Mouse (Mus musculus) midbrain, embryonic 11.5 days (tissue): ENCODE measurements around the gene Cryga. TPM values are rescaled to one million over a fixed set of nuclear protein-coding genes. Genes with fewer than 3 reads are reported as not detected.
"Not testable (repeated sequence)": the region's sequence is repeated elsewhere in the genome, so short reads cannot be mapped to it uniquely, and the experiment has no call there.

Experiments
- ATAC-seq: fragments of 200-750 bp; cut with Nextera tagmentation; 2 replicates; pipeline ENCODE4 v1.8.0; 2017; ENCODE audit warnings: moderate TSS enrichment, moderate library complexity; ENCODE audit not compliant: low FRiP score
- DNase-seq: peaks from one replicate; pipeline ENCODE4 v3.0.0; 2015; ENCODE audit warnings: low spot score; ENCODE audit errors: missing footprints
- H3K27ac ChIP-seq: fragments of 300-500 bp; sonication (generic); 2 replicates; pipeline ENCODE4 v1.5.1; 2014; ENCODE audit warnings: low read depth, low read length
- H3K27me3 ChIP-seq: fragments of 300-500 bp; sonication (generic); 2 replicates; pipeline ENCODE4 v1.6.1; 2014; ENCODE audit warnings: mild to moderate bottlenecking, low read length, moderate library complexity, mixed read lengths; ENCODE audit not compliant: control insufficient read depth, insufficient read depth
- H3K36me3 ChIP-seq: fragments of 300-500 bp; sonication (generic); 2 replicates; pipeline ENCODE4 v1.6.1; 2014; ENCODE audit warnings: mild to moderate bottlenecking, low read length, moderate library complexity, mixed read lengths; ENCODE audit not compliant: control insufficient read depth, insufficient read depth
- H3K4me1 ChIP-seq: fragments of 300-500 bp; sonication (generic); 2 replicates; pipeline ENCODE4 v1.6.1; 2014; ENCODE audit warnings: low read length; ENCODE audit not compliant: control insufficient read depth, insufficient read depth
- H3K4me2 ChIP-seq: fragments of 300-500 bp; sonication (generic); 2 replicates; pipeline ENCODE4 v1.6.1; 2014; ENCODE audit warnings: mild to moderate bottlenecking, moderate library complexity
- H3K4me3 ChIP-seq: fragments of 300-500 bp; sonication (generic); 2 replicates; pipeline ENCODE4 v1.5.1; 2014; ENCODE audit warnings: low read depth, low read length
- H3K9ac ChIP-seq: fragments of 300-500 bp; sonication (generic); 2 replicates; pipeline ENCODE4 v1.6.1; 2014; ENCODE audit warnings: low read length
- H3K9me3 ChIP-seq: fragments of 300-500 bp; sonication (generic); 2 replicates; pipeline ENCODE4 v1.6.1; 2016; ENCODE audit warnings: low read length; ENCODE audit not compliant: control insufficient read depth
- WGBS: fragments of 180-500 bp; shearing (Covaris S2); extraction: QIAGEN DNeasy Blood & Tissue Kit; methylation state at CpG from one replicate; pipeline ENCODE4 v1.1.7; 2014; 5-methylcytosine and 5-hydroxymethylcytosine counted together
- polyA plus RNA-seq: library from polyadenylated mRNA; unstranded; fragments of >200 nt; fragmentation: Nextera tagmentation; extraction: Ambion mirVana; gene quantifications from 2 replicates; pipeline ENCODE4 v1.2.1, GENCODE M21; 2014

Cryga gene
- polyA plus RNA-seq, 1 experiment from 2014 or later: not detected

- DNase-seq (no peak), ATAC-seq (no peak)
- no peaks in the 10 kb centered on the region for H3K36me3 ChIP-seq
These were observed 35.3 kb downstream of the Cryga start for GRCm38 (mm10) chr1:65067842-65068241.

DNA sequence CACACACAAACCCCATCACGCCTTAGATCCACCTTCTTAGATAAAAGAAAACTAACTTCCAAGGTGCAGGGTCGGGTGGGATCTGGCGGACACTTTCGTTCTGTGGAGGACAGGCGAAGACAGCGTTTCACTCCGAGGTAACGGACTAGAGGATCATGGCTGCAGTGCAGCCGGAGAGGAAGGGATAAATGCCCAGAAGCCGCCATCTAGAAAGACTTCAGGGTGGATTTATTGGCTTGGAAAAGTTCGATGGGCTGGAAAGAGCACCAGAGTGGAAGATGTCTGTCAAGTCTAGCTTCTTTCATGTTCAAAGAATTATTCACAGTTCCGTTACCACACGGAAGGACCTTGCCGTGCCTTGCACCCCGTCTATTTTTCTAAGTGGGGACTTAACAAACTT lies 39.0 kb downstream of the Cryga start:
- Histone ChIP-seq H3K4me2 (no peak overlapping the region), H3K9me3 (no peaks in the 10 kb centered on the region), H3K27me3 (no peaks in the 10 kb centered on the region), H3K36me3 (no peaks in the 10 kb centered on the region), H3K4me1 (no peaks in the 10 kb centered on the region), H3K9ac (no peak overlapping the region), H3K4me3 (no peak overlapping the region), H3K27ac (no peak overlapping the region)
- no peak for ATAC-seq
- no peak for DNase-seq
- WGBS: 87% methylated on average over 15 of the region's 15 CpGs

More at GRCm38 (mm10) chr1:65067842-65068241, 35.3 kb downstream of the Cryga start:
- Histone ChIP-seq H3K4me2 (no peak overlapping the region), H3K9me3 (no peaks in the 10 kb centered on the region), H3K27ac (no peak overlapping the region), H3K4me3 (no peak overlapping the region), H3K27me3 (no peaks in the 10 kb centered on the region), H3K9ac (no peak overlapping the region), H3K4me1 (no peaks in the 10 kb centered on the region)

DNA sequence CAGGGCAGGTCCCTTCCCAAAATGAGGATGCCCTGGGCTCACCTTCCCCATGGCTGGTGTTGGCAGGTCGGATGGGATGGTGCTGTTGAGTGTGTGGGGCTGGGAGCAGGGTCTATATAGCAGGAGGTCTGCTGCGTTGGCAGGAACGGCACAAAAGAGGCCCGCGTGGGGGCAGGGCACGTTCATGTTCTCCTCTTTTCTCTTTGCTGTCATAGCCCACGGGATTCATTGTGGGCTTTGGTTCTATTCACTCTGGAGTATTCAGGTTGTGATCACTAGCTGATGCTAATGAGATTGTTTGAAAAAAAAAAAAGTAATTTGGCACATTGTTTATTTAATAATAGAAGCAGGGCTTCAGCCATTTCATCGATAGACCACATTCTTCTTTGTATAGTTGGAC lies 39.8 kb downstream of the Cryga start, which contains the start of gene Crygd:
Crygd (minus strand) TSS at position 101 of the 400 bp plus-strand sequence.
- Histone ChIP-seq H3K9ac (no peak within 1 kb of the TSS), H3K27ac (no peak within 1 kb of the TSS), H3K27me3 (no peaks in the 10 kb centered on the region), H3K4me1 (no peaks in the 10 kb centered on the region), H3K36me3 (no peaks in the 10 kb centered on the region), H3K4me3 (no peak within 1 kb of the TSS), H3K9me3 (no peaks in the 10 kb centered on the region), H3K4me2 (no peak within 1 kb of the TSS)
- ATAC-seq (no peak), DNase-seq (no peak)
- 83% methylated on average over 8 of the region's 8 CpGs for WGBS

- DNase-seq: no peak
- Histone ChIP-seq H3K27me3 (no peaks in the 10 kb centered on the region), H3K4me2 (no peak overlapping the region), H3K4me3 (no peak overlapping the region), H3K9ac (no peak overlapping the region), H3K27ac (no peak overlapping the region), H3K36me3 (no peaks in the 10 kb centered on the region), H3K4me1 (no peaks in the 10 kb centered on the region), H3K9me3 (no peaks in the 10 kb centered on the region)
- 34% methylated on average over 2 of the region's 2 CpGs for WGBS
- ATAC-seq: no peak
These were observed 51.0 kb downstream of the Cryga start for GRCm38 (mm10) chr1:65052140-65052539.

DNA sequence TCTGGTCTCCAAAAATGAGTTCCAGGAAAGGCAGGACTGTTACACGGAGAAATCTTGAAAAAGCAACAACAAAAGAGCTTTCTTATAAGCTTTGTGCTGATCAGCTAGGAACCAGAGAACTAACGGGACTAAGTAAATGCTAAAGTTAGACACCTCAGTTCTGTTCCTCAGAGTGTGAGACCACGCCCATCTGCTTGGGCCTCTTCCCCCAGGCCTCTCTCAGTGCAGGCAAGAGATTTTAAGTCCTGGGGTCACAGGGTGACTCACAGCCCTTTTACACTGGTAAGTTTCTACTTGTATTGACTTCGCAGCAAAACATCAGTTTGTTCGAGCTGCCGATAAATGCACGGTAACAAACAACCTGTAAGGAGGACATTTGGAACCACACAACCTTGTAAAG lies 51.5 kb downstream of the Cryga start:
- Histone ChIP-seq H3K9me3 (no peaks in the 10 kb centered on the region), H3K4me3 (no peak overlapping the region), H3K9ac (no peak overlapping the region), H3K4me1 (no peaks in the 10 kb centered on the region), H3K4me2 (no peak overlapping the region), H3K27me3 (no peaks in the 10 kb centered on the region), H3K36me3 (no peaks in the 10 kb centered on the region), H3K27ac (no peak overlapping the region)
- DNase-seq (no peak), ATAC-seq (no peak)
- 54% methylated on average over 7 of the region's 7 CpGs for WGBS

- H3K4me1 ChIP-seq, H3K27me3 ChIP-seq, H3K4me3 ChIP-seq, H3K36me3 ChIP-seq, H3K9me3 ChIP-seq, H3K4me2 ChIP-seq, DNase-seq, H3K27ac ChIP-seq, H3K9ac ChIP-seq: not testable (repeated sequence)
- 0 out of 2 replicates have a peak, but pooled peaks have one; percentile 19 for ATAC-seq
- WGBS: 63% methylated on average over 9 of the region's 12 CpGs
These were observed 52.2 kb downstream of the Cryga start, which contains the start of gene Cryge for GRCm38 (mm10) chr1:65050952-65051351. TSS of gene Cryge (minus strand) at chr1:65051149.

Other genes starting within 250 kb of the Cryga start
- gene Plekhm3, start 146.5 kb downstream of the Cryga start, polyA plus RNA-seq: 5.6 and 5.9 TPM in 2 replicates
- 0.11 and 0.17 TPM in 2 replicates for gene Akr1cl, start 70.6 kb downstream of the Cryga start, polyA plus RNA-seq
- gene Cryge, start 52.2 kb downstream of the Cryga start, polyA plus RNA-seq: 0.65 and 0.74 TPM in 2 replicates
- not detected in 2 replicates for gene Crygd, start 39.9 kb downstream of the Cryga start, polyA plus RNA-seq
- gene Crygc, start 29.7 kb downstream of the Cryga start, polyA plus RNA-seq: 0.39 TPM in 1 of 2 replicates, not detected in the other
- not detected in 2 replicates for gene Crygb, start 21.1 kb downstream of the Cryga start, polyA plus RNA-seq
- gene Gm28845, start 16.2 kb upstream of the Cryga start, polyA plus RNA-seq: not detected in 2 replicates
- 0.22 TPM in 1 of 2 replicates, not detected in the other for gene D630023F18Rik, start 19.8 kb upstream of the Cryga start, polyA plus RNA-seq
- gene Idh1, start 83.1 kb upstream of the Cryga start, polyA plus RNA-seq: 433 and 472 TPM in 2 replicates
- 17.1 and 20.1 TPM in 2 replicates for gene Pikfyve, start 83.3 kb upstream of the Cryga start, polyA plus RNA-seq
- 0.17 TPM in 1 of 2 replicates, not detected in the other for gene Pth2r, start 178.7 kb upstream of the Cryga start, polyA plus RNA-seq